Mouse (Mus musculus) megakaryocyte progenitor cell, adult 5-6 weeks (primary cell): ENCODE data around the gene Ubac1. TPM values are rescaled to one million over a fixed set of nuclear protein-coding genes. Genes with fewer than 3 reads are reported as not detected.

Experiments
- ATAC-seq: replicated peaks from 2 replicates; pipeline ENCODE4 v1.8.0; 2016; ENCODE audit warnings: mild to moderate bottlenecking, moderate TSS enrichment, inconsistent platforms; ENCODE audit not compliant: poor library complexity
- total RNA-seq, 2 experiments: library from RNA; stranded (forward) in 1 of 2; stranded (reverse) in 1 of 2; fragments of 157-497, 149-512 nt in 1 of 2; fragments of 200-1000 nt in 1 of 2; gene quantifications; 2 replicates each; pipeline versions ENCODE4 v1.2.3 to v1.2.4; 2015 to 2017

The Ubac1 gene
- total RNA-seq, 2 experiments from 2014 or later = 44.1 to 62.7 TPM

DNA sequence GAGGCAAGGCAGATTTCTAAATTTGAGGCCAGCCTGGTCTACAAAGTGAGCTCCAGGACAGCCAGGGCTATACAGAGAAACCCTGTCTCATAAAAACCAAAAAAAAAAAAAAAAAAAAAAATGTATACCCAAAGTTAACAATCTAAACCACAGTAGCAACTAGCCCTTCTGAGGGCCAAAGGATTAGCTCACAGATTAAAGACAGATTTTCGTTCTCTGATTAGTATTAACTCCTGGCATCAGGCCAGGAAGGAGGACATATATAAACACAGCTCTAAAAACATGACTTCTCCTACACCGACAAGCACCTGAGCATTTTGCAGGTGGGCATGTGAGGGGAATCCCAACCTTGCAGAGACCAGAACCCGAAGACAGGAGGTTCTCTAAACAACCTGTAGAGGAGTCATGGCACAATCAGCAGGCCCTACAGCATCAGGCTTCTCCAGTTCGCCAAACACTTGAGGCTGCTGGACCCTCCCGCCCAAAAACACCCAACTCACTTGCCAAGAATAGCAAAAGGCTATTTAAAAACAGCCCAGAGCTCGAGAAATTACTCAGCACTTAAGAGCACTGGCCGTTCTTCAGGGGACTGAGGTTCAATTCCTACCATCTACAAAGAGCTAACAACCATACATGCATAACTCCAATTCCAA, 43.8 kb downstream of the Ubac1 start:
- ATAC-seq = no peak

DNA sequence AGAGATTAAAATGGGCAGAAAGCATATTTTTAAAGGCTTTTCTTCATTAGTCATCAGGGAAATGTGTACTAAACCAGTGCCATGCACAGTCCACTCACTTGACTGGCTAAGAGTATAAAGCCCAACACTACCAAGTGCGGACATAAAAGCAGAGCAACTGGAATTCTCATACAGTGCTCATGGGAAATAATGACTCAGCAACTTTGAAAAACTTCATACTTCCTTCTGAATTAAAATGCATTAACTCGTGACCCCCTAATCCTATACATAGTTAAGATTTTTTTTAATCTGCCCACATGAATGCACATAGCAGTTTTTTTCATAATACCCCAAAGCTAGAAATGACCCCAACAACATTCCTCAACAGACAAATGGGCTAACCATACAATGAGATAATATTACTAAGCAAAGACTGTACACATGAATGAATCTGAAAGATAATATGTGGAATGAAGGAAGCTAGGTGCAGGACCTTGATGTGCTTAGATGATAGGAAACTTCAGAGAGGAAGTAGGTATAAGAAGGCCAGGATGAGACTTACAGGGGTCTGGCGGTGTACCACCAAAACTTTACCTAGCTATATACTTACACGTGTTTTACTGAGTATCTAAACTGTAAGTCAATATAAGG, 46.3 kb downstream of the Ubac1 start:
- no peak for ATAC-seq

DNA sequence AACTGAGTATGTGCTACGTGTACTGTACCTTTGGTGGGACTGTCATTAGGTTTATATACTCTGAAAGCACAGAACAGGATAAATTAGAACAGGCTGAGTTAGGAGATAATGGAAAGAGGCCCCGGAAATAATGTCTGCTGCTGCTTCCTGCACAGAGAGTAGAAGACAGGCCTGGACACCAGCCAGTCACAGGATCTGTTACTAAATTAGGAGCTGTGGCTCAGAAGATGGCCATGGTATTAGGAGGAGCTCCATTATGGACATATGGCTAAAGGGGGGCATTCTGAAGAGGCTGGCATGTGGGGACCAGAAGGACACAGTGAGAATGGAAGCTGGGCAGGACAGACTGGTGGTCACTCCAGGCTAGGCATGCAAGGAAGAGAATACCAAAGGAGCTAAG, 51.1 kb downstream of the Ubac1 start:
- ATAC-seq = peak; percentile 26

GRCm38 (mm10) chr2:25969319-25969718, 52.2 kb downstream of the Ubac1 start:
- ATAC-seq = no peak

- no peak for ATAC-seq
These were observed 72.3 kb downstream of the Ubac1 start for GRCm38 (mm10) chr2:25949291-25949690.

Other genes starting within 250 kb of the Ubac1 start
- not detected in 2 replicates for gene Lcn11, start 244.7 kb downstream of the Ubac1 start, total RNA-seq (2015)
- not detected in 2 replicates for gene Lcn11, start 244.7 kb downstream of the Ubac1 start, total RNA-seq (2017)
- gene Gm13539, start 239.5 kb downstream of the Ubac1 start, total RNA-seq (2015) = not detected in 2 replicates
- not detected in 2 replicates for gene Gm13539, start 239.5 kb downstream of the Ubac1 start, total RNA-seq (2017)
- not detected in 2 replicates for gene Glt6d1, start 205.9 kb downstream of the Ubac1 start, total RNA-seq (2015)
- gene Glt6d1, start 205.9 kb downstream of the Ubac1 start, total RNA-seq (2017) = not detected in 2 replicates
- not detected in 2 replicates for gene Lcn9, start 198.6 kb downstream of the Ubac1 start, total RNA-seq (2015)
- not detected in 2 replicates for gene Lcn9, start 198.6 kb downstream of the Ubac1 start, total RNA-seq (2017)
- gene Sohlh1, start 174.5 kb downstream of the Ubac1 start, total RNA-seq (2015) = not detected in 2 replicates
- gene Sohlh1, start 174.5 kb downstream of the Ubac1 start, total RNA-seq (2017) = not detected in 2 replicates
- not detected in 2 replicates for gene Kcnt1, start 158.0 kb downstream of the Ubac1 start, total RNA-seq (2015)
- not detected in 2 replicates for gene Kcnt1, start 158.0 kb downstream of the Ubac1 start, total RNA-seq (2017)
- gene Camsap1, start 38.5 kb downstream of the Ubac1 start, total RNA-seq (2015) = 12.5 and 13.2 TPM in 2 replicates
- gene Camsap1, start 38.5 kb downstream of the Ubac1 start, total RNA-seq (2017) = 7.9 and 14.2 TPM in 2 replicates
- 1.1 and 1.2 TPM in 2 replicates for gene Nacc2, start 101.5 kb upstream of the Ubac1 start, total RNA-seq (2015)
- gene Nacc2, start 101.5 kb upstream of the Ubac1 start, total RNA-seq (2017) = 0.67 and 1.2 TPM in 2 replicates
- gene Lhx3, start 186.5 kb upstream of the Ubac1 start, total RNA-seq (2015) = not detected in 2 replicates
- not detected in 2 replicates for gene Lhx3, start 186.5 kb upstream of the Ubac1 start, total RNA-seq (2017)
- gene Qsox2, start 215.8 kb upstream of the Ubac1 start, total RNA-seq (2015) = 6.9 and 10.3 TPM in 2 replicates
- gene Qsox2, start 215.8 kb upstream of the Ubac1 start, total RNA-seq (2017) = 5.3 and 5.9 TPM in 2 replicates